Mouse (Mus musculus) kidney, postnatal 25 days (tissue): ENCODE results near the gene Cpne1.
A peak's percentile ranks its signal among the peaks of the same experiment; 100 is the strongest.
"Not testable (repeated sequence)": the region's sequence is repeated elsewhere in the genome, so short reads cannot be mapped to it uniquely, and the experiment has no call there.

Source experiments
- DNase-seq, 2 experiments: peaks; one replicate each; pipeline ENCODE4 v3.0.0; 2021; ENCODE audit warnings: mixed read lengths in 2 of 2

Cpne1 gene

DNA sequence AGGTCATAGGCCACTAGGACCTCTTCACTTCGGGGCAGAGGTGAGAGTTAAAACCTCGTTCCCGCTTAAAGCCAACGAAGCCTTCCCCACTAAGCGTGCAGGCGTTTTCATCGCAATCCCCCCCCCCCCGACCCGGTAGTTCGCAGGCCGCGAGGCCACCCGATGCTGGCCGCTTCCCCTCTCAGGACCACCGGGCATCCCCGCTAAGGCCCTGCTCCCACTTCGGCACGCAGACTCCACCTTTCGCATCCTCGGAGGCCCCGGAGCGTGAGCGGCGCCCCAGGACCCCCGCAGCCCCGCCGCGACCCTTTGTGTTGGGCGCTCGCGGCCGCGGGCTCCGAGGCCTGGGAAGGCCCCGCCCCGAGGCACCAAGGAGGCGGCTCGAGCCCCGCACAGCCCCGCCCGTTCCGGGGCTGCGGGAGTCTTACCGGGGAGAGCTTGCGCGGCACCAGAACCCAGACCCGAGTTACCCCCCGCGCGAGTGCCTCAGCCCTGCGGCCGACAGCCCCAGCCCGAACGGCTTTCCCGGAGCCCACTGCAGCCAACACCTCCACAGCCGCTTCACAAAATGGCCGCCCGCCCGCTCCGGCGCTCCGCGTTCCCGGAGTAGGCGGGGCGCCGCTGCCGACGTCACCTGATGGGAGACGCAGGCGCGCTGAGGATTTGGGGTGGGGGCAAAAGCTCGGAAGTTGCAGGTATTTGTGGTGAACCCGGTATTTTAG is at the start of gene Cpne1, which contains the start of gene Rbm12:
Gene Cpne1 (minus strand): TSS at position 608 of the 722 bp plus-strand sequence.
Gene Rbm12 (minus strand): TSS at position 621 of the 722 bp plus-strand sequence.
- peak; percentile 93 to 94 for DNase-seq

DNA sequence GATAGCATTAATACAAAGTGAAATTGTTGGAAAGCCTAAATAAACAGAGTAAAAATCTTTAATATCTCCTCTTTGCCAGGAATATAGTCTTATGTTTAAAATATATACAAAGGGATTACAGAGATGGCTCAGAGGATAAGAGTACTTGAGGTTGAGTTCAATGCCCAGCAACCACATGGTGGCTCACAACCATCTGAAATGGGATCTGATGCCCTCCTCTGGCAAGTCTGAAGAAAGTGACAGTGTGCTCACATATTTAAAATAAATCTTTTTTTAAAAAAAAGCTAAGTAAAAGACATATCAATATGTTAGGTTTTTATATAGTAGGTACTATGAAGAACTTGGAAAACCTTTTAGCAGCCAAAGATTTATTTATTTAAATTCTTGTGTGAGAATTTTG is 39.8 kb upstream of the Cpne1 start:
- no peak for DNase-seq

DNA sequence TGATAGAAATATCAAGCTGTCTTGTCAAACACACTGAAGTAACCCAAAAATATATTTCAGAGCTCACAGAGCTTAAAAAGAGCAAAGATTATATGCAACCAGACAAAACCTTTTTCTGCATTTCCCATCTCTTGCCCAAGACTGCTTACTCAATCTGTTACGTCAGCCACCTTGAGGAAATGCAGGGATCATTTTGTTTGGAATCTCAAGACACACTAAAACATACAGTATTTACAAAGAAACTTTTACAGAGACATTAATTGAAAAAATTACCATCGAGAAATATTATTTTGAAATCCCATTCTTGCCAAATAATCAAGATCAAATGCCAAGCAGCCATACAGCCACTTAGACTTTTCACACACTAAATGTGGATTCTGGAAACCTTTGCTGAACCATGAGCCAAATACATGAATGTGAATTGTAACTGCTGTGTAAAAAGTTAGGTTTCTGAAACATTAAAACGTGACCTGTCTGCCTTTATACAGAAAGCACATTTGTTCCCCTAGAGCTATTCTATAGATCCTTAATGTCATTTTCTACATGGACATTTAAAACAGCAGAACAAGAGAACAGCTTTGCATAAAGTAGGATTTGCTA is 35.7 kb upstream of the Cpne1 start:
- DNase-seq, result no peak

DNA sequence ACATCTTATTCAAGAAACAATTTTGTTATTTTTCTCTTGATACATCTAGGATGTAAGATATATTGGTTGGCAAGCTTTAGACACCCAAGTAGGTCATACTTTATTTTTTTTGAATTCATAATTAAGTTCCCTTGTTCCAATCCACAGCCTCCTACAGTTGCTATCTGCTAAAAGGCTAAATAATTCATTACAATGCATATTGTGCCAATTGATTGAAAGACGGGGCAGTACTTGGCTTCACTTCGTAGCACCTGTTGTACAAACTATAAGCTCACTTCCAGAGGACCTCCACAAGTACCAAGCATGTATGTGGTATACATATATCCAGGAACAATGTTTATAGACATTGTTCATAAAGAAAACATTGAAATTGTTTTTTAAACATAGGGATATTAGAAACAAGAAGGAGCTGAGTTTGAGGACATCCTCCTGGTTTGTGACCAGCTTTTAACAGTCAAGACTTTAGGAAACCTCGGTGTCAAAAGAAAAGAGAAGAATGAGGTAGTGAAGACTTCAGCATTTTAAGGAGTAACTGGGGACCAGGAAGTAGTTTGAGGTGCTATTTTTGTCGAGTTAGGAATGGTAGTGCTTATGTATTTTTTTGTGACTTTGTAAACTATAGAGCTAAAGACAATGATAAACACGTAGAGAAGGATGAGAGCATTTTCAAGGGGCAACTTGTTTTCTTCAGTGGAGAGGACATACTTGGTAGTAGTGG is 34.7 kb upstream of the Cpne1 start:
- DNase-seq, result no peak

DNA sequence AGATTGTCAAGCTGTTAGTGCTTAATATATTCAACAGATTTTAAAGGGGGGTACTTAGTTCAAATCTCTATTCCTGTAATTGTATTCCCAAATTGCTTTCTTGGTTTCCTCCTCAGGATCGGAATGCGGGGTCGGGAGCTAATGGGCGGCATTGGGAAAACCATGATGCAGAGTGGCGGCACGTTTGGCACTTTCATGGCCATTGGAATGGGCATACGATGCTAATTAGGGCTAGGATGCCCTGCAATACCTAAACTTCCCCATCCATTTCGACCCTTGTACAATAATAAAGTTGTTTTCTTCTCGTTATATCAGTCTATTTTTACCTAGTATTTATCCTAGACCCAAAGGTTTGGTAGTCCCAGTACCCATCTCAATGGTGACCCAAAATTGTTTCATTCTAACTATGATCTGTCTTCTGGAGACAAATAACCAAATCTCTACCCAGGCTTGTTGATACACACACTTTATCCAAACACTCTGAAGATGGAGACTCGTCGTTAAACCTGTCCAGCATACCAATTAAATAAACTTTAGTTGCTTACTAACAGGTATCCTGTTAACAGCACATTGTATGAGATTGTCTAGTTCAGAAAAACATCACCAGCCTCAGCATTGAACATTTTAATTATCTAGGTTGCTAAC is 33.8 kb upstream of the Cpne1 start:
- no peak for DNase-seq

DNA sequence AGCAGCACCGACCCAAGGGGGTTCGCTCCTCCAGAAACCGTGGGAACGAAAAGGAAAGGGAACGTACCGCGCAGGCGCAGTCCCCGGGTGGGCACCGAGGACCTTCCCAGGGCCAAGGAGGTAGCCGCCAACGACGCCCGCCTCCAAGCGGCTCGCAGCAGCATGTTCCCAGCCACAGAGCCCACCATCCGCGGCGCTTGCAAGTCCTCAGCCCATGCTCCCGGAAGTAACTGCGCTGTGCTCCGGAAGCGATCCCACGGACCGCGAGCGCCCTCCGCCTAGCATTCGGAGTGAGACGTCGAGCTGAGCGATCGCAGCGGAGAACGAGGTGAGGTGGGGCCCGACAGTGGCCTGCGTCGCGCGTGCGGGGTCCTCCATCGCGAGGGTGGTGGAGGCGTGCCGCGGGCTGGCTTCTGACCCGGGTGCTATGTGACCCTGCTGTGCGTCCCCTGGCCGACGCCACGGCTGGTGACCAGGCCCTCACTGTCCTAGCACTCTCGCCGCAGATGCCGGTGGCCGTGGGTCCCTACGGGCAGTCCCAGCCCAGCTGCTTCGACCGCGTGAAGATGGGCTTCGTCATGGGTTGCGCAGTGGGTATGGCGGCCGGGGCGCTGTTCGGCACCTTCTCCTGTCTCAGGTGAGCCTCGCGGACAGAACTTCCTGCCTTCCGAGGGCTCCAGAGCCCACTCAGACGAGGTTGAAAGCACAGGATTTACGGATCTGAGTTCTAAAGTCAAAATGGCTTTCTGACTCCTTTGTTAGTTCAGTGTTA is 32.4 kb upstream of the Cpne1 start, which contains the start of the genes Romo1 and Nfs1:
Gene Romo1 (plus strand): TSS at position 87 of the 772 bp plus-strand sequence.
Gene Nfs1 (minus strand): TSS at position 234 of the 772 bp plus-strand sequence.
- peak; percentile 92 to 95 for DNase-seq

DNA sequence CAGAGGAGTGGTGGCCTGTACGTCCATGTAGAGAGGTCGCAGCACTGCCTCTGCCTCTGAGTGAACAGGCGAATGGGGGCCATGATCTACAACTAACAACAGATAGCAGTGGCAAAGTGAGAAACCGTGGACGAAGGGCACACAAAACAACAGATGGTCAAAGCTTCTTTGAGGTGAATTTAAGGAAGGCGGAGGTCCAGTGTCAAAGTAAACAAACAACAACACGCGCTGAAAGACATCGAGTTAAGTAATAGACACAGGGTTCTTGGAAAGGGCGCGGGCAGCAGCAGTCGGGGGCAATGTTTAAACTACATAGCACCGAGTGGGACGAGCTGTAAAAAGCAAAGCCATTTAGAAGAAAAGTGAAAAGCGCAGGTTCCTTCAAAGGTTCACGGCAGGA is 31.6 kb upstream of the Cpne1 start:
- peak in 1 of 2 experiments; percentile 16 for DNase-seq

DNA sequence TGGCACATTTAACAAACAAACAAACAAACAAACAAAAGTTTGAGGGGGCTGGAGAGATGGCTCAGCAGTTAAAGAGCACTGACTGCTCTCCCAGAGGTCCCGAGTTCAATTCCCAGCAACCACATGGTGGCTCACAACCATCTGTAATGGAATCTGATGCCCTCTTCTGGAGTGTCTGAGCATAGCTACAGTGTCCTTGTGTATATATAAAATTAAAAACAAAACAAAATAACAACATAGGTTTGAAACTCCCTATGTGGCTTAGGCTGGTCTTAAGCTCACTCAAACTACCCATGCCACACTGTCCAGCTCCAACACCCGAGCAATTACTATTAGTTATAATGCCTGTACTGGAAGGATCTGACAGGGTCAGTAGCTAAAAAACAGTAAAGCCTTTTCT is 31.1 kb upstream of the Cpne1 start:
- DNase-seq, result no peak

DNA sequence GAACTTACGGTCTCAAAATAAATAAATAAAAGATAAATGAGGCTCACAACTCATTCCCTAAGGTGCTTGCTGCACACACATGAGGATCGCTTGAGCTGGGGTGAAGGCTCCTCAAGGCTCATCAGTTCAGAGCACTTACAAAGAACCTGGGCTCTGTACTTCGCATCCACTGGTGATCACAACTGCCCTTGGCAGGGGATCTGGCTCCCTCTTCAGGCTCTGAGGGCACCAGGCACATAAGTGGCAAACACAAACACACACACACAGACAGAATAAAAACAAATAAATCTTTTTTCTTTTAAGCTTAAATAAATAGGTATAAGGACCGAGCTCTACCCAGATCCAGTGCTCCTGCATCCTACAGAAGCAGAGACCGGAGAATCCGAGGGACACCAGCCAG is 23.9 kb upstream of the Cpne1 start:
- no peak for DNase-seq

DNA sequence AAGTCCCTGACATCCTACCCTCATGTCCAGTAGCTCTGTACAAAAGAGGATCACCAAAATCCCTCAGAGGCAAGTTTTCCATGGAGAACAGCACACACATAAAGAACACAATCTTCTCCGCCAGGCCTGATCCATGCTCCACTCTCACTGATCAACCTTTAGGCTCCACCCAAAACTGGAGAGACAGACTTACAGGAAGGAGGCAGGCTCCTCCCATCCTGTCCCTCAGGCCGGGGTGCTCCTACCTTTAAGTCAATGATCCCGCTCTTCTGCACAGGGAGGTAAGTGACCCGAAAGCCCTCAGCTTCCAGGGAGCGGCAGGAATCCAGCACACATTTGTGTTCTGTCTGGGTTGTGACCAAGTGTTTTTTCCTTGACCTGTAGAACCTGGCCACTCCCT is 22.4 kb upstream of the Cpne1 start:
- no peak for DNase-seq

DNA sequence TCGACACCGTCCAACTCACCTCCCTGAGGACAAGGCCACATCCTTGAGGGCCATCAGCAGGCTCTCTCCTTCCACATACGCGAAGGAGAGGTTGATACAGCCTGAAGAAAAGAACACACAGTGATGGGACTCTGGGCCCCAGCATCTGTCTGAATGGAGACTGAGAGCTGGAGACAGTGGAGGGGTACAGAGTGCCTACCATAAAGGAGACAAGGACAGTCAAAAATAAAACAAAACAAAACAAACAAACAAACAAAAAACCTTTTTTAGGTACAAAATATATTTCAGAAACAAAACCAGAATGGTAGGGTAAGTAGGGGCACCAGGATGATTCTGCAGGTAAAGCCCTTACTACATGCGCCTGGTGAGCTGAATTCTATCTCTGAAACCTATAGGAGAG is 15.2 kb upstream of the Cpne1 start, which contains the start of gene Gm28036:
Gene Gm28036 (minus strand): TSS at position 101 of the 400 bp plus-strand sequence.
- no peak for DNase-seq

DNA sequence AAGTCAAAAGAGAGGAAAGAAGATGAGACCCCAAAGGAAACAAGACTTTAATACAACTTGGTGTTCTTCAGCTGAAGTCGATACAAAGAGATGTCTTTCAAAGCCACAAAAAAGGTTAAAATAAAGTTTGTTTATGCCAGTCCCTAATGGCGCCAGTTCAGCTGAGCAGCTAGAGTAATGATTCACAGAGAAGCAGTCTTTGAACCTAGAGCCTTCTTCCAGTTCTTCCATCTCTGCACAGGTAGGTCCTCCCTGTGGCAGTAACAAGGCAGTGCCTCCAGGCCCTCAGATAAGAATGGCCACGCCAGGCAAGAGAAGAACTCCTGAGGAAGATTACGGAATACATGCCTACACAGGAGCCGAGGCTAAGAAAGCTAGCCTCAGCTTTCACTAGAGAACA is 12.0 kb upstream of the Cpne1 start:
- no peak for DNase-seq

DNA sequence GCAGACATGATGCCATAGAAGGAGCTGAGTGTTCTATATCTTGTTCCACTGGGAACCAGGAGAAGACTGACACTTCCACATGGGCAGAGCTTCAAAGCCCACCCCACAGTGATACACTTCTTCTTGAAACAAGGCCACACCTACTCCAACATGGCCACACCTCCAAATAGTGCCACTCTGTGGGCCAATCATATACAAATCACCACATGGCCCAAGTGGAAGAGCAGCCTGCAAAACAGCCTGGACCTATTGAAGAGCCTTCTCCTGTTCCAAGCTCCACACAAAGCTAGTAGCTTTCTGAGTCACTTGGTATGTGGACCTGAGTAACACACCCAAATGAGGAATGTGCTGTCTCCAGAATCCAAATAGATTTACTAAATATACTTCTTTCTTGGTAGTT is 7.8 kb upstream of the Cpne1 start:
- no peak for DNase-seq

DNA sequence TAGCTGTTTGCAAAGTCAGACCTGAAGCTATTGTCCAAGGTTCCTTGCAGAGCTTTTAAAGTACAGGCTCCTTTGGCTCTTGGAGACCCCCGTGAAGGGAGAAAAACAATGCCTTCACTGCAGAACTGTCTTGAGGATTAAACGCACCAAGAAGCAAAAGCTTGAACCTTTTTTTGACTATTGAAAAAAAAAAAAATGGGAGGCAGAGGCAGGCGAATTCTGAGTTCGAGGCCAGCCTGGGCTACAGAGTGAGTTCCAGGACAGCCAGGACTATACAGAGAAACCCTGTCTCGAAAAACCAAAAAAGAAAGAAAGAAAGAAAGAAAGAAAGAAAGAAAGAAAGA is 287 bp upstream of the Cpne1 start:
- not testable (repeated sequence) for DNase-seq

DNA sequence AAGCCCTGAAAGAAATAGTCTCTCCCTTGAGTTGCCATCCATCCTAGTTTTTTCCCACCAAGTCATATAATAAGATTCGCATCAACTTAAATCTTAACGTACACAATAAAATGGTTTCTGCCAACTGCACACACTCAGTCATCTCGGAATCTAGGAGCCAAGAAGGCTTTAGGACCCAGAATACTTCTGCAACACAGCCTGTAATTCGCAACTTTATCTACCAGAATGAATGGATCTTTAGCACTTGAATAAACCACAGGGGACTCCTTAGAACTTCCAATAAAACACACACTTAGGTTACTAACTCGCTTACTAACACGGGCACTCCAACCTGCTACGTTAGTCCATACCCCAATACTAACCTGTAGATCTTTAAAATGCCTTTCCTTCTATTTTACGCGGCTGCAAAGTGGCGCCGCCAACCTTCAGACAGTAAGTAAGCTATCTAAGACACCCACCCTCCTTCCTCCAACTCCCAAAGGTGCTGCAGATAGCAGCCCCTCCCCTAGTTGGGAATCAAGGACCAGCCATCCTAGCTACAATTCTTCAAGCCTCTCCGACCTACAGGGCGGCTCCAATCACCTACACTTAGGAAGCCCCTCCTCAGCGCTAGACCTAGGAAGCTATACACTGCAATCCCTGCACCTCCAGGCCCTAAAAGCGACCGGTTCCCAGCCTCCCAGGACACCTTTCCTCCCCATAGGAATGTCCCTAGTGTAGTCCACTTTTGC is 973 bp downstream of the Cpne1 start:
- DNase-seq, result no peak

DNA sequence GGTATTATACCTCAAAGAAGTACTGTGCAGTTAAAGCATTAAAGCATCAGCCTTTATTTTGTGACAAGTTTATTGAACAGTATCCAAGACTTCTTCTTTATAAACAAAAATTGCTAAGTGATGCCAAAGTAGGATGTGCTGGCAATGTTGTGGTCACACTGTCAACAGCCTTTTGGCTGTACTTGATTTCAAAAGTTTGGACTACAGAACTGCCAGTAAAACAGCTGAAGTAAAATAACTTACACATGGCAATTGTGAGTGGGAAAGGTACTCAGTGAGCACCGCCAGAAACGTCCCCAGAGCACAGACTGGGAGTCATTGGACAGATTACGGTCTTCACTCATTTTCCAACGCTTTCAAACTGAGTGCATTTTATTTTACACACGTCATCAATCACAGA is 19.8 kb downstream of the Cpne1 start:
- no peak for DNase-seq

DNA sequence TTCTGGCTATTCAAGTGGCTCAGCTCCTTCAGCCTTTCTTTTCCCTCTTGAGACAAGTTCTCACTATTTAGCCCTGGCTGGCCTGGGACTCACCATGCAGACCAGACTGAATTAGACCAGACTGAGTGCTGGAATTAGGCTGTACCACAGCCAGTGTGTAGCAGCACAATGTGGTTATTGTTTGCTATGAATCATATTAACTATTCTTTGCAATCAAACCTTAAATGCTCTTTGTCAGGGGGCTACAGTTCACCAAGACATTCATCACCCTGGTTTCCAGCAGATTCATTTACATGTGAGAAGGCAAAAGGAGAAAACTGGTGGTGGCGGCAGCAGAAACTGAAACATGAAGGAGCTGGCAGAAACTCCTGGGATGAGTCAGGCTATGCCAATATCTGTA is 22.0 kb downstream of the Cpne1 start:
- DNase-seq, result no peak

DNA sequence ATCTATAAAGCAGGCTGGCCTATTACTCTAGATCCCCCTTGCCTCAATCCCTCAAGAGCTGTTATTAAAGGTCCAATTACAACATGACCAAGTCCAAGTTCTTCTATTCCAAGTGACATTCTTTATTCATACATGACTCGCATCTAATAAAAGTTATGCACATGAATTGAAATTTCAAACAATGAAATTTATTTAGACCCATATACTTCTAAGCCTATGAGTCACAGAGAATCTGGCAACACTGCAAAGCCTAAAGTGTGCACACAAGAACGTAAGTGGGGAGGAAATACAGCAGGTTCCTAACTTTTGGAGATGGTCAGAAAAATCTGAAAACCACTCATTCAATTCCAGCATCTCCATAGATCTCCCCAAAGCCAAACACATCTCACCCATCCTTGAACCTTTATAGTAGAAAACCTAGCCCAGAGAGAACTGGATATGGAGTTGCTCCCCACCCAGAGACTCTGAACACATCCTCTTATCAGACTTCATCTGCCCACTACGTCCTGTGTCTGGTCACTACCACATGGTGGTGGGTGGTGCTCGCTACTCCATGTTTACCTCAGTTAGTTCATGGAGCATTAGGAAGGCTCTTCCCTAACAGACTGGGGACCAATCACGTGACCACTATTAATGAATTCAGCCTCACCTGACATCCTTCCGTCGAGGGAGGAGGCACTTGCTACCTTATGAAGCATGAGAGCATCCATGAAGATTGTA is 24.2 kb downstream of the Cpne1 start:
- no peak for DNase-seq

DNA sequence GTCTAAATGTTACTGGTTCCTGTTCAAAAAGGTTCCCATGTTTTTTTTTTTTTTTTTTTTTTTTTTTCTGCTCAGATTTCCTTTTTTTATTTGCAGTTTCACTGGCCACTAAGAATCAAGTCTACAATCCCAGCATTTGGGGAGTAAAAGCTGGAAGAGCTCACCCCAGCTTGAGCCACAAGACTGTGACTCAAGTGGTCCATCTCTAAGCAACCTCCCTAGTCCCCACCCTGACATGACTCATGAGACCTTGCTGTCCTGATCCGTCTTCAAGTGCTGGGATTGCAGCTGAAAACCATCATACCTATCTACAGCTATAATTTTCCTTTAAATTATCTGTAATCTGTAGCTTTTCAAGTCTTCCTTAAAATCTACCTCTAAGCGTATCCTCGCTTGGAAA is 27.2 kb downstream of the Cpne1 start:
- no peak for DNase-seq

DNA sequence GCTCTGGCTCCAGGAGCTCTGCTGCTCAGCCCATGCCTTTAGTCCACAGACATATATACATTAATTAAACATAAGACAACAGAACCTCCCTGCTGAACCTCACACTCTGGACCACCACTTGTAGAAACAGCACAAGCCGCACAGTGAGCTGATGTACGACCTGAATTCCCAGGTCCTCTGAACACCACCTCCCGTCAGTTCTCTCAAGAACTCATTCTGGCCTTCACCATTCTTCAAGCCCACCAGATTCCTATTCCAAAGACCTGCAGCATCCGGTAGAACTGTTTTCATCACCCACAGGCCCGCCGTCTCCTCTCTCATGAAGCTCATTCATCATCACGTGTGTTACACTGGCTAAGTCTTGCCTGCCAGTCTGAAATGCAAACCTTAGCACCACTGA is 31.4 kb downstream of the Cpne1 start:
- no peak for DNase-seq

DNA sequence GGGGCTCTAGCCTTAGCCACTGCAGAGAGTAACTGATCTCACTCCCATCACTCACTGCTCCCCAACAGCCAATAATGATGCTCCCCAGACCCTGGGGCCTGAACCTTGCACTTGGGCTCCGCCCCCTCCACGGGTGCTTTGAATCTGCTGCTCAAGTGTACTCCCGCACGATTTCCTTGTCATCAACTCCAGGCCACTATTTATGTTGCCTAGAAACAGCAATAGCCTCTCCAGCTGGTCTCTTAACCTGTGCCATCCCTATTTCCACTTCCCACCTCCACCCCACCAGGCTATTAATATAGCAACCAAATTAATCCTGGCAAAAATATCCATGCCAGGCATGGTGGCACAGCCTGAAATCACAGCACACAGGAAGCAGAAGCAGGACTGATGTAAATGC is 32.1 kb downstream of the Cpne1 start:
- DNase-seq, result no peak
